In the genomic region with DNA sequence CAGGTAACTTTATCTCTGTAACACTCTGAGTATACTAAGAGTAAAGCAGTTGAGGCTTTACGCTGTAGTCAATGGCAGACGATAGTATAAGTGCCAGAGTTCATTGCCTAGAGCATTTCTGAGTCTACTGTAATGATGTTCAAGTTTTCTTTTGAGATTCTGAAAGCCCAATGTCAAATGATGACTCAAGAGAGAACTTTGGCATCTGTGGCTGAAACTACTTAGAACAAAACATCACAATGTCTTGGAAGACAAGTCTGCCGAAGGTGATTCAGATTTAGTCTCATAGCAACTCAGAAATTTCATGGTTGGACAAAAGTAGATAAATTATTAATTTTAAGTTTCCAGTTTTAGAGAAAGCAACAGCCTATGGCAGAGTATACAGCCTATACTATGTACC, we compare ENCODE assay signal across 25 mouse cellular contexts.
"Had no signal": no experiment of that assay in that cellular context is flagged by ENCODE, and none has a peak within 500 bp of the region (broad histone marks: within the 10 kb centered on the region; RNA-seq: fewer than 3 reads in every experiment).

No protein-coding gene starts in this region.

- H3K4me3 ChIP-seq: limb, embryonic 10.5 days; limb, embryonic 12.5 days; limb, embryonic 13.5 days; limb, embryonic 15.5 days; liver, embryonic 12.5 days; liver, embryonic 13.5 days; liver, embryonic 15.5 days; lung, embryonic 15.5 days; megakaryocyte, embryonic 14.5 days; midbrain, embryonic 10.5 days; midbrain, embryonic 12.5 days; midbrain, embryonic 13.5 days; midbrain, embryonic 15.5 days; myocyte; neural tube, embryonic 12.5 days had no signal

- H3K4me1 ChIP-seq: limb, embryonic 13.5 days; limb, embryonic 15.5 days; liver, embryonic 12.5 days; liver, embryonic 13.5 days; liver, embryonic 15.5 days; megakaryocyte, embryonic 14.5 days; midbrain, embryonic 12.5 days had no signal

- DNase-seq: left cerebral cortex, postnatal 4 days; liver; liver, embryonic 13.5 days; liver, postnatal 0 days; lung, adult 18-20 months; lung, embryonic 14.5 days; lung, postnatal 10 days; lung, postnatal 14 days; lung, postnatal 36 days; lung, postnatal 4 days; midbrain, embryonic 14.5 days had no signal
